Mouse (Mus musculus) kidney, adult 2 months (tissue): Measurements from ENCODE around the gene F830045P16Rik. TPM values are rescaled to one million over a fixed set of nuclear protein-coding genes. Genes with fewer than 3 reads are reported as not detected.
"Not testable (repeated sequence)": the region's sequence is repeated elsewhere in the genome, so short reads cannot be mapped to it uniquely, and the experiment has no call there.

Source experiments
- DNase-seq: peaks from one replicate; pipeline ENCODE4 v3.0.0; 2021
- H3K27ac ChIP-seq: fragments of 200-500 bp; 2 replicates; pipeline ENCODE4 v1.5.1; 2012; ENCODE audit warnings: low read depth, low read length, control low read depth, inconsistent platforms; ENCODE audit not compliant: insufficient read depth
- H3K27me3 ChIP-seq: fragments of 200-500 bp; replicated peaks from 2 replicates; pipeline ENCODE4 v1.6.1; 2012; ENCODE audit warnings: mild to moderate bottlenecking, moderate library complexity, low read length, inconsistent platforms; ENCODE audit not compliant: control insufficient read depth, insufficient read depth
- H3K36me3 ChIP-seq: fragments of 200-500 bp; 2 replicates; pipeline ENCODE4 v1.6.1; 2012; ENCODE audit warnings: mild to moderate bottlenecking, moderate library complexity, low read length, inconsistent platforms; ENCODE audit not compliant: control insufficient read depth, insufficient read depth
- H3K4me1 ChIP-seq: fragments of 200-500 bp; 2 replicates; pipeline ENCODE4 v1.6.1; 2011; ENCODE audit warnings: low read length; ENCODE audit not compliant: control insufficient read depth, insufficient read depth
- H3K4me3 ChIP-seq: fragments of 200-500 bp; 2 replicates; pipeline ENCODE4 v1.5.1; 2011; ENCODE audit warnings: mild to moderate bottlenecking, low read depth, low read length, control low read depth; ENCODE audit not compliant: insufficient read depth
- CTCF ChIP-seq: fragments of 200-500 bp; conservative IDR thresholded peaks from 2 replicates; pipeline ENCODE4 v1.5.1; 2011; ENCODE audit warnings: low read depth, mild to moderate bottlenecking, control low read depth, low read length, moderate library complexity, mixed read lengths; ENCODE audit not compliant: insufficient read depth, insufficient read length
- POLR2A ChIP-seq: fragments of 200-500 bp; IDR thresholded peaks from one replicate; pipeline ENCODE4 v1.6.1; 2011; ENCODE audit warnings: low read depth, low read length, control low read depth
- WGBS: fragments of 180-500 bp; shearing (Covaris S2); methylation state at CpG from one replicate; pipeline ENCODE4 v1.1.7; 2018; 5-methylcytosine and 5-hydroxymethylcytosine counted together
- polyA plus RNA-seq: library from polyadenylated mRNA; depleted of rRNA; stranded (reverse); fragments of >200 nt; gene quantifications from 2 replicates; pipeline ENCODE4 v1.2.3, GENCODE M21; 2012

The F830045P16Rik gene
- polyA plus RNA-seq, 1 experiment, result not detected

DNA sequence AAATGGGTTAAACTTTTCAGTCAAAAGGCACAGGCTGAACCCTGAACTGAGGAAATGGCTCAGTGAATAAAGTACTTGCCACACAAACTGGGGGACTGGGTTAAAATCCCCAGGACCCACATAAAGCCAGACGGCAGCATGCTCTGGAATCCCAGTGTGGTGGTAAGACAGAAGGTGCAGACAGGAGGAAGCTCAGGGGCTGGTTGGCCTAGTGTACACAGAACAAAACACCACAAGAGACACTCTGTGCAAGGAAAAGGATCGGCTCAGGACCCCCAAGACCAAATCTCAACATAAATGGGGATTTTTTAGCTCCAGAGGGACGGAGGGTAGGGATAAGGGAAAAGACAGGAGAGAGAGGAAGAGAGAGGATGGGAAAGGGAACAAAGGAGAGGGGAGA lies 17.9 kb downstream of the F830045P16Rik start:
- no peak overlapping the region for H3K27ac ChIP-seq
- WGBS, result 88% methylated on average over 3 of the region's 3 CpGs

GRCm38 (mm10) chr2:129514923-129515920 lies 21.2 kb downstream of the F830045P16Rik start:
- no peaks in the 10 kb centered on the region; the same call in 1 of the 2 replicates for H3K4me1 ChIP-seq
- no peaks in the 10 kb centered on the region for H3K36me3 ChIP-seq
- no peak overlapping the region for H3K4me3 ChIP-seq
- H3K27me3 ChIP-seq, result no peaks in the 10 kb centered on the region
- WGBS, result 60% methylated on average over 16 of the region's 16 CpGs
- peak; percentile 12 for DNase-seq
- no peak for TF ChIP-seq POLR2A
- no peak for TF ChIP-seq CTCF
- no peak overlapping the region for H3K27ac ChIP-seq

More for the DNA sequence above, 17.9 kb downstream of the F830045P16Rik start:
- H3K36me3 ChIP-seq, result no peaks in the 10 kb centered on the region
- DNase-seq, result no peak
- no peak for TF ChIP-seq POLR2A
- no peak overlapping the region for H3K4me3 ChIP-seq
- H3K27me3 ChIP-seq, result no peaks in the 10 kb centered on the region
- H3K4me1 ChIP-seq, result no peaks in the 10 kb centered on the region

- H3K27me3 ChIP-seq, result no peaks in the 10 kb centered on the region
- H3K4me3 ChIP-seq, result no peak overlapping the region
- TF ChIP-seq POLR2A, result no peak
- TF ChIP-seq CTCF, result no peak
- H3K36me3 ChIP-seq, result no peaks in the 10 kb centered on the region
- no peak overlapping the region; the same call in 1 of the 2 replicates for H3K27ac ChIP-seq
- no peaks in the 10 kb centered on the region; the same call in 1 of the 2 replicates for H3K4me1 ChIP-seq
- no peak for DNase-seq
Measured at GRCm38 (mm10) chr2:129514401-129514667, 22.1 kb downstream of the F830045P16Rik start.

GRCm38 (mm10) chr2:129513546-129514400 lies 22.6 kb downstream of the F830045P16Rik start:
- TF ChIP-seq POLR2A (no peak), CTCF (no peak)
- Histone ChIP-seq H3K27me3 (no peaks in the 10 kb centered on the region), H3K4me3 (no peak overlapping the region), H3K4me1 (no peaks in the 10 kb centered on the region; the same call in 1 of the 2 replicates), H3K27ac (no peak overlapping the region), H3K36me3 (no peaks in the 10 kb centered on the region)
- DNase-seq, result peak; percentile 62
- 63% methylated on average over 6 of the region's 6 CpGs for WGBS

GRCm38 (mm10) chr2:129512147-129512546 lies 24.3 kb downstream of the F830045P16Rik start:
- DNase-seq, H3K4me3 ChIP-seq, H3K27me3 ChIP-seq, H3K27ac ChIP-seq, H3K36me3 ChIP-seq, H3K4me1 ChIP-seq: not testable (repeated sequence)
- WGBS, result 82% methylated on average over 7 of the region's 7 CpGs

DNA sequence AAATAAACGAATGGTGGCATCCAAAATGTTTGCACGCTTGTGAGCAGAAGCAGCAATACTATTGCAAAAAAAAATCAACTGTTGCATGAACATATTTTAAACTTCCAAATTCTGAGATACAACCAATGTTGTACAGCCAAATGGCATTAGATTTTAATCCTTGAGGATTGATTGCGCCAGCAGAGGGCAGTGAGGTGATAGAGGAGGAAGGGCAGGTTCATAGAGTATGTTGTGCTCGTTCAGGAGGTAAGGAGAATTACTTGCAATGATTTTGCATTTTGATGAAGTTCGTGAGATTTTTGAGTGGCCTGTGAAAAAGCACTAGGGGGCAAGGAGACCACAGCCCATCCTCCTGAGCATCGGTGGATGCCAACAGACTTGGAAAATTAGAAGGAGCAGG lies 33.8 kb downstream of the F830045P16Rik start:
- DNase-seq, result peak; percentile 61

More for the DNA sequence above, 33.8 kb downstream of the F830045P16Rik start:
- no peaks in the 10 kb centered on the region for H3K36me3 ChIP-seq
- peak; percentile 78 for TF ChIP-seq CTCF
- TF ChIP-seq POLR2A, result no peak
- H3K4me3 ChIP-seq, result no peak overlapping the region
- H3K27me3 ChIP-seq, result no peaks in the 10 kb centered on the region
- 15% methylated on average over 6 of the region's 6 CpGs for WGBS
- no peak overlapping the region for H3K27ac ChIP-seq
- H3K4me1 ChIP-seq, result no peaks in the 10 kb centered on the region
